Mouse (Mus musculus) cerebellum, postnatal 4 days (tissue): ENCODE data around the gene Dera.

Source experiments
- DNase-seq, 2 experiments: peaks; one replicate each; pipeline ENCODE4 v3.0.0; 2022; ENCODE audit warnings: low spot score in 2 of 2, mixed read lengths in 1 of 2

Gene Dera

GRCm38 (mm10) chr6:137886210-137886979 lies 132.0 kb downstream of the Dera start:
- no peak for DNase-seq

DNA sequence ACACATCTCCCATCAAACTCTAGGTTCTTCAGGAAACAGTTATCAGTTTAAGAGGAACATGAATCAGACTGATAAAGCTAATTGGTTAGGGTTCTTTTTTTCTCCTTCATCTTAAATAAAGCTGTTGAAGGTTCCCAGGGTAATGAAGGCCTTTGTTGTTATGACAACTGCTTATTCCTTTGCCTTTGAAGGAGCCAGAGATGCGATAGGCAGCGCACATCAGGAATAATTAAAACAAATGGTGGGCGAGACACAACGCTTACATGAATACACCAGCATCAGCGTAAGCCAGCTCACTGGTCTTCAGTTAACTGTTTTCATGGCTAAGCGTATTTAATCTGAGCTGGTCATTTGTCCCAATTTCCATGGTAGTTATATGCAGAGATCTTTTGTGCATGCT lies 132.9 kb downstream of the Dera start:
- no peak for DNase-seq

DNA sequence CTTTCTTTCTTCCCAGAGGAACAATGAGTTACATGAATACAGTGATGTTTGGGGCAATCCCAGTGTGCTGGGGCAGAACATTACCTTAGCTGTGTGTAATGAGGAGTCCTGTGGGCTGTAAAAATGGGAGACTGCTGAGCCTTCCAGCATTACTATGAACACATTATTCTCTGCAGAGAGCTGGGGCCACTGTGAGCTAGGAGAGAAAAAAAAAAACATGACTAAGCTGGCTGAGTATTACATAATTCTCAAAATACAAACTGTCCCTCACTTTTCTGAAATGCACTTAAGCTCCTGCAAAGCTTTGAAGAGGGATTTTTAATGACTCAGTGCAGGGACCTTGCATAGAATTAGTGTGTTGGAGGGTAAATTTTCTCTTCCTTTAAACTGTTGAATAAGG lies 143.3 kb downstream of the Dera start:
- DNase-seq = no peak

DNA sequence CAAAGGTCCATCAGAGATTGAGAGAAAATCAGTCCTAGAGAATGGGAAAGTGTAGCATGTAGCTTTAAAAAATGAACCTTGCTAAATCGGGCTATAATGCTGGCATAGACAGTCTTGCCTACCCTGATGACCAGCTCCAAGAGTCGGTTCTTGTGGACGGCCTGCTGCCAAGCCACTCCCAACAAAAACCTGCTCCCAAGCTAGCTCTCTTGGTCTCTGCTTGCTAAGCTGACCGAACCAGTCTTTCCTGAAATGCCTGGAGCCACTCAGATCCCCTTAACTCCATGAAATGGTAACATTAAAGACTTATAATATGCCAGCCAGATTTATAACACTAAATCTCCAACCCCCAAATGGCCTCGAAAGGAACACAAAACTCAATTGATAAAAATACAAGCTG lies 146.9 kb downstream of the Dera start:
- no peak for DNase-seq
